ENCODE assay signal across 8 mouse cellular contexts in the genomic region with DNA sequence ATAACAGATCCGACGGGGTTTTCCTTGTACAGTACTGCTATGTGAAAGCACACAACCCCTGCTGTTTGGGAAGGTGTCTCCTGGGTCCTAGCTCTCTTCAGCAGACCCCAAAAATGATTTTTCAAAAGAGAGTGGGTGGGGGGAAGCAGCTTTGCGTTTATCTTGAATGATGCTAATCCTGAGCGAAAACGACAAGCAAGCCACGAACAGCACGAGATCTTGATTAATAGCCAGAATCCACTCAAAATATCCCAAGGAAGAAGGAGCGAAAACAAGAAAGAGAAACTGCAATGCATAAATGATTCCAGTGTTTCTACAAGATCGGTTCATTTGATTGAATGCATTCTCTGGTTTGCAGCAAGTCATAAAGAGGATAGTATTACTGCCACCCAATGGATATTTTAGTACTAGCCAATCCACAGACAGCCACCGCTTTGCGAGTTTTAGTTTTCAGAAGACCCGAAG. TPM values are rescaled to one million over a fixed set of nuclear protein-coding genes. Genes with fewer than 3 reads are reported as not detected.
A peak's percentile ranks its signal among the peaks of the same experiment; 100 is the strongest.
DNase-seq lines count a peak whose midpoint lies in the region; ATAC-seq lines count a peak whose summit lies in the region.

TSS of gene Il1rapl1 (minus strand) at position 37 of the 465 bp plus-strand sequence.

- H3K27ac ChIP-seq in embryonic facial prominence, embryonic 14.5 days (replicated peaks; ENCODE audit: low read depth, low read length): no peak within 1 kb of the TSS
- peak within 1 kb of the TSS; percentile 80 for H3K27ac ChIP-seq in midbrain, embryonic 16.5 days (ENCODE audit: low read length)

- 26% methylated on average over 12 of the region's 12 CpGs for WGBS in embryonic facial prominence, embryonic 14.5 days
- WGBS in midbrain, embryonic 16.5 days: 19% methylated on average over 12 of the region's 12 CpGs

- H3K36me3 ChIP-seq in embryonic facial prominence, embryonic 14.5 days (ENCODE audit: control insufficient read depth, insufficient read depth, low read length): no peaks in the 10 kb centered on the region
- no peaks in the 10 kb centered on the region for H3K36me3 ChIP-seq in midbrain, embryonic 16.5 days (ENCODE audit: control insufficient read depth, insufficient read depth, low read length)

- peak; percentile 77; the same call in 1 of the 2 replicates for ATAC-seq in embryonic facial prominence, embryonic 14.5 days (ENCODE audit: low read depth)
- ATAC-seq in midbrain, embryonic 16.5 days: peak; percentile 77

- no peaks in the 10 kb centered on the region for H3K4me1 ChIP-seq in embryonic facial prominence, embryonic 14.5 days (ENCODE audit: control insufficient read depth, insufficient read depth, low read length)
- H3K4me1 ChIP-seq in midbrain, embryonic 16.5 days (ENCODE audit: control insufficient read depth, insufficient read depth, low read length): no peaks in the 10 kb centered on the region

- peak within 1 kb of the TSS; percentile 51; the same call in 1 of the 2 replicates for H3K9ac ChIP-seq in embryonic facial prominence, embryonic 14.5 days (ENCODE audit: low read depth, low read length)
- peak within 1 kb of the TSS; percentile 57 for H3K9ac ChIP-seq in midbrain, embryonic 16.5 days (ENCODE audit: low read depth, low read length)

- peak within 1 kb of the TSS; percentile 42 for H3K4me3 ChIP-seq in embryonic facial prominence, embryonic 14.5 days (ENCODE audit: low read depth, low read length)
- peak within 1 kb of the TSS; percentile 47 for H3K4me3 ChIP-seq in midbrain, embryonic 16.5 days (ENCODE audit: low read depth, low read length)

- peak; percentile 4 for DNase-seq in adrenal gland, postnatal 10 days
- no peak for DNase-seq in adrenal gland, adult 18-20 months (ENCODE audit: low spot score in 2 of 2)
- DNase-seq in 3T3-L1 (ENCODE audit: low read depth, low spot score): peak; percentile 62
- peak; percentile 70 for DNase-seq in embryonic facial prominence, embryonic 14.5 days (ENCODE audit: low spot score)
- peak in 1 of 2 experiments; percentile 18 for DNase-seq in layer of hippocampus, adult 8-10 months (ENCODE audit: low spot score in 2 of 2)
- no peak for DNase-seq in yolk sac, embryonic 10.5 days (ENCODE audit: low spot score)
- DNase-seq in ovary, postnatal 10 days (ENCODE audit: low spot score): no peak

- 0 out of 2 replicates have a peak, but pooled peaks cover 5% of the 10 kb centered on the region for H3K27me3 ChIP-seq in embryonic facial prominence, embryonic 14.5 days (replicated peaks; ENCODE audit: control insufficient read depth, insufficient read depth, low read length)
- H3K27me3 ChIP-seq in midbrain, embryonic 16.5 days (ENCODE audit: control insufficient read depth, insufficient read depth, low read depth, low read length): no peaks in the 10 kb centered on the region

- peak within 1 kb of the TSS; percentile 53 for H3K4me2 ChIP-seq in embryonic facial prominence, embryonic 14.5 days (ENCODE audit: low read depth, low read length)
- H3K4me2 ChIP-seq in midbrain, embryonic 16.5 days (ENCODE audit: low read length): peak within 1 kb of the TSS; percentile 52

- H3K9me3 ChIP-seq in embryonic facial prominence, embryonic 14.5 days (ENCODE audit: control insufficient read depth, low read length): no peaks in the 10 kb centered on the region
- no peaks in the 10 kb centered on the region for H3K9me3 ChIP-seq in midbrain, embryonic 16.5 days (replicated peaks; ENCODE audit: control insufficient read depth, low read length, poor library complexity, severe bottlenecking)

RNA-seq across cellular contexts. Expression of gene Il1rapl1, which starts in this region (rescaled TPM):
- total RNA-seq in adrenal gland, postnatal 10 days (2021): under 1 TPM; 0.30 to 0.45 TPM
- total RNA-seq in adrenal gland, adult 18-20 months (2021): under 1 TPM; 0.43 to 0.45 TPM
- polyA plus RNA-seq in embryonic facial prominence, embryonic 14.5 days (2014; fragmentation: Nextera tagmentation; extraction: Ambion mirVana): 0.21 and 0.87 TPM in 2 replicates
- 10 to 100 TPM; 18.4 to 24.0 (median 19.7) TPM for total RNA-seq in layer of hippocampus, adult 8-10 months (2022)
- 5.5 and 6.4 TPM in 2 replicates for polyA plus RNA-seq in midbrain, embryonic 16.5 days (2015; fragmentation: Nextera tagmentation; extraction: Ambion mirVana)

Comparison
In these comparisons a context has a peak if more than half of its experiments do, and no peak if none do; other contexts are left out.
1. RNA of gene Il1rapl1 (total RNA-seq): 18.4 to 24.0 TPM in layer of hippocampus, adult 8-10 months; 0.30 to 0.45 TPM in adrenal gland, postnatal 10 days and 0.43 to 0.45 TPM in adrenal gland, adult 18-20 months; every median in the first group is over 10 times any median in the second.
2. Peak in DNase-seq in adrenal gland, postnatal 10 days; RNA of the gene not detected or under 1 TPM.
3. Peak in DNase-seq, ATAC-seq, H3K4me3 ChIP-seq, H3K9ac ChIP-seq and H3K4me2 ChIP-seq in embryonic facial prominence, embryonic 14.5 days; RNA of the gene not detected or under 1 TPM.